Mouse (Mus musculus): ENCODE measurements around the gene Atp5h.
A peak's percentile ranks its signal among the peaks of the same experiment; 100 is the strongest.
"Not testable (repeated sequence)": the region's sequence is repeated elsewhere in the genome, so short reads cannot be mapped to it uniquely, and the experiment has no call there.

Gene Atp5h

DNA sequence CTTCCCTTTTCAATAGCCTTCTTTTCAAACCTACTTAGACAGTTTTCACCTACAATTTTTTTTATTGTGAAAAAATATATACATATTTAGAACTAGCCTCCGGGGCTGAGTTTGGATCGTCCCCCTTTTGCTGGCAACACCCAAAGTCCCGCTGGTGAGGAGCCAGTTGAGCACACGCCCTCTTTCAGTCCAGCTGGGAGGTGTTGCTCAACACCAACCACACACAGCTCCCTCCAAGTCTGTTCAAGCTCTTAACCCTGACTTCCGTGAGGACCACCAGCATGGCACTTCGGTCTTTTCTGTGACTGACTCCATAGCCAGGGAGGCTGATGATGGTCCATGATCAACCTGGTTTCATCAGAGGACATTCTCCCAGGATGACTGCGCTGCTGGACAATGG is 21.7 kb downstream of the Atp5h start:
- no peak for DNase-seq (ENCODE audit: low spot score)

GRCm38 (mm10) chr11:115393721-115394325 is 25.9 kb downstream of the Atp5h start:
- no peak for DNase-seq (ENCODE audit: low spot score)

GRCm38 (mm10) chr11:115391358-115391757 is 28.4 kb downstream of the Atp5h start:
- DNase-seq (ENCODE audit: low spot score), result no peak

- DNase-seq (ENCODE audit: low spot score), result not testable (repeated sequence)
Measured at GRCm38 (mm10) chr11:115386859-115387258, 32.9 kb downstream of the Atp5h start.

- no peak for DNase-seq (ENCODE audit: low spot score)
Measured at GRCm38 (mm10) chr11:115384587-115384986, 35.2 kb downstream of the Atp5h start.

DNA sequence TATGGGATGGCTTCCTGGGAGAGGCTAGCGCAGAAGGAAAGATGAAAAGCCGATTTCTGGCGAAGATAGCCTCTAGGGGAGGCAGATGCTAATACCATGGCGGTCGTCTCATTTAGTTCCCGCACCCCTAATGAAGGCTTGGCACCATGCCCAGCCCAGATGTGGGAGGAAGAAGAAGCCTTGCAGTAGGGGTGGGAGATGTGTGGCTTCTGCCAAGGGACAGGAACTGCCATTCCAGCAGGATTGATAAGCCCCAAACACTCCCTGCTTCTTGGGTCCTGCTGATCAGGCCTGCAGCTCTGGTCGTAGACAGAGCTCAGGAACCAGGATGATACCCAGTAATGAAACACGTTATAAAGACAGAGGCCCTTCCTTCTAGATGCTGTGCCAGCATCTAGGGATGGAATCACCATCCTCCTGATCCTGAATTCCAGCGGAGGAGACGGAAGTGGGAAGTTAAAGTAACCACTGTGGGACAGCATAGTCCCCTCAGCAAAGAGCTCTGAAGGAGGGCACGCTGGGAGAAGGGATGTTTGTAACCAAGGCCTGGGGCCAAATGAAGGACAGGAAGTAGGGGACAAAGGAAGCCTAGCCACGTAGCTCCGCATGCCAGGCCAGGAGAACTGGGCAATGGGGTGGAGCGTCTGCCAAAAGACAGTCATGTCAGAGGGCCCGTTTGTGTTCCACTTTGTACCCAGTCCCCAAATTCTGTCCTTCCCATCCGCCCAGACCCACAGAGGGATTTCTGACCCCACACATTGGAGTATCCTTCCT is 35.9 kb downstream of the Atp5h start:
- DNase-seq (ENCODE audit: low spot score), result no peak

DNA sequence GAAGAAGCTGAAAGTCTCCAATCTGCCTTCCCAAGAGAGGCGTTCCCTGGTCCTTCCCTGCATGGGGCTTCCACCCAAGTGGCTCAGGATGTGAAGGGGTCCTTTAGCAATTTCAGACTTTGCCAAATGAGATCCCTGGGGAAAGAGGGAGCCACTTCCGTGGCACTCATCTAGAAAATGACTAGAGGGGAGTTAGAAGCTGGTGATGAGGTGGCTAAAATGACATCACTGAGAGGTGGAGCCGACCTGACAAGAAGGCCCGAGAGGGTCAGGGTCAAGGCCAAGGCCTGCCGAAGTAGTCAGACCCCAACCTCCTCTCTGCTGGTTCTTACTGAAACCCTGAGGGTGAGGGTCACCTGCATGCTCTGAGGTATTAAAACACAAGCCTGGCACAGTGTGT is 36.9 kb downstream of the Atp5h start:
- DNase-seq (ENCODE audit: low spot score), result no peak

- peak; percentile 91 for DNase-seq (ENCODE audit: low spot score)
Measured at GRCm38 (mm10) chr11:115381743-115382539, 37.8 kb downstream of the Atp5h start, which contains the start of gene Cdr2l. TSS of gene Cdr2l (plus strand) at chr11:115381916.

DNA sequence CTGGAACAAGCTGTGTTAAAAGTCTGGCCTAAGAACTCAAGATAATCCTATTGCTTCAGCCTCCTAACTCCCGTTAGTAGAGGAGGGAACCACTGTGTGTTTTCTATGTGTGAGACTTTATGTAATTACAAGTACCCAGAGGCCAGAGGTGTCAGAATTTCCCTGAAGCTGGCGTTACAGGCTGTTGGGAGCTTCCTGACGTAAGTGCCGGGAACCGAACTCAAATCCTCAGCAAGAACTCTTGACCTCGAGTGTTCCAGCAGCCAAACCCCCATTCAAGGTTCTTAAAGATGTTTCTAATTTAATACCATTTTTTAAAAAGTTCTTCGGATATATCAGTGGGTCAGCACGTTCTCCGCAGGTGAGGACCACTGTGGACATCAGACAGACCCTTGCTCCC is 38.5 kb downstream of the Atp5h start:
- DNase-seq (ENCODE audit: low spot score), result no peak

DNA sequence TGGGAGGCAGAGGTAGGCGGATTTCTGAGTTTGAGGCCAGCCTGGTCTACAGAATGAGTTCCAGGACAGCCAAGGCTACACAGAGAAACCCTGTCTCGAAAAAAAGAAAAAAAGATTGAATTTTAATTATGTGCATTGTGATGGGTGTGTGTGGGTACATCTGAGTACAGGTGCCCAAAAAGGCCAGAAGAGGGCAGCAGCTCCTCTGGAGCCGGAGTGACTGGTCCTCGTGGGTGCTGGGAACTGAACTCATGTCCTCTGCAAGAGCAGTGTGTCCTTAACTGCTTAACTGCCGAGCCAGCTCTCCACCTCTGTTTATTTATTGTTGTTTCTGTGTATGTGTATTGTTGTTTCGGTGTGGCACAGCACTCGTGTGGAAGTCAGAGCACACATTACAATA is 41.9 kb downstream of the Atp5h start:
- DNase-seq (ENCODE audit: low spot score), result no peak

- no peak for DNase-seq (ENCODE audit: low spot score)
Measured at GRCm38 (mm10) chr11:115377254-115377653, 42.5 kb downstream of the Atp5h start.

- DNase-seq (ENCODE audit: low spot score), result no peak
Measured at GRCm38 (mm10) chr11:115376722-115377121, 43.0 kb downstream of the Atp5h start.

GRCm38 (mm10) chr11:115374695-115375425 is 44.9 kb downstream of the Atp5h start:
- DNase-seq (ENCODE audit: low spot score), result no peak

DNA sequence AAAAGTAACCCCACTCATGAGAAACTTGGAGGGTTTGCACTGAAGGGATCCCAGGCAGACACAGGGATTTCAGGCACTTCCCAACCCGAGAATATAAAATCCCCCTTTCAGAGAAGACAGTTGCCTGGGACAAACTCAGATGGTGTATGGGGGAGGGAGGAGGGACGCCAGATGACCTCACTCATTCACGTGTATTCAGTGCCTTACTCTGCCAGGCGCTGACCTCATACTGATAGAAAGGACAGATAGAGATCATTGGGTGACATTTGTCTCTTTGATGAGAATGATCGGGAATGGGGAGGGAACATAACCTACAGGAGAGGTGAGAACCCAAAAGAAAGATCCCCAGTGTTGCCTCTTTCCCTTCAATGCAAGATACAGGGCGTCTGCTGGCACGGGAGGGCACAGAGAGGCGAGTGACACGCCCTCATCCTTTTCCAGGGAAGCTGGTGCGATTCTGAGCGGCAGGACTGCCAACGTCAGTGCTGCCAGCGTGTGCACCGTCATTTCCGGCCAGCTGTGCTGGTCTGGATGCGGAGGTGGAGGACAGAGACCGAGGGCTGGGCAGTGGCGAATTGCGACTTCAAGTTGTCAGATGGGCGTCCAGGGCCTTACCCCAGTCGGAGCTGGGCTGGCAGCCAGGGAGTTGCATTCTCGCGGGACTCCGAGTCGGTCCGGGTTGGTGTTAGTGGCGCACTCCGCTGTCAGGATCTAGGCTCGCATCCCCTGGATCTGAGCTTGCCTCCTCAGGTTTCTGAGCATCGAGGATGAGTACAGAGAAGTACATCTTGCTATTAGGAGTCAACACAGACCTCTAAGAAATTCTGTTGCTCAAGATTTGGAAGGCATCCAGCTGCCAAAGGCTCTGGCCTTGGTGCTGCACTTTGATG is 45.7 kb downstream of the Atp5h start:
- DNase-seq (ENCODE audit: low spot score), result peak; percentile 67

DNA sequence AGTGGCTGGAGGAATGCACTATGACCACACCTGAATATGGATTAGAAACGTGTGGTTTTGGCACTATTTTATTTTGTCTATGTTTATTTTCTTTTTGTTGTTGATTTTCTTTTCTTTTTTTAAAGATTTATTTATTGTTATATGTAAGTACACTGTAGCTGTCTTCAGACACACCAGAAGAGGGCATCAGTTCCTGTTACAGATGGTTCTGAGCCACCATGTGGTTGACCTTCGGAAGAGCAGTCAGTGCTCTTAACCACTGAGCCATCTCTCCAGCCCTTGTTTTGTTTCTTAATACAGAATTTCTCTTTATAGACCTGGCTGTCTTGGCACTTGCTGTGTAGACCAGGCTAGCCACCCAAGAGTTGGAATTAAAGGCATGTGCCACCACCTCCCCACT is 47.0 kb downstream of the Atp5h start:
- no peak for DNase-seq (ENCODE audit: low spot score)

DNA sequence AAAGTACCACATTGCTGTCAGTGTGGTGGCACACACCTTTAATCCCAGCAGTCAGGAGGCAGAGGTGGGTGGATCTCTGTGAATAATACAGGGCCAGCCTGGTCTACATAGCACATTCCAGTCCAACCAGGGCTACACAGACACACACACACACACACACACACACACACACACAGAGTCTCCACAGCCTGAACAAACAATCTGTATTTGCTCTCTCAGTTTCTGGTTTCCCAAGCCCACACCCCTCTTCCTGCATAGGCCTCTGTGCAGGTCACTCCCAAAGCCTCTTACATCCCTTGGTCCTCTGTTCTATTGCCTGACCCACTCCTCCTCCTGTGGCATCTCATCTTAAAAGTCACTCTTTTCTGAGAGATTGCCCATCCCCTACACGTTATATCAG is 47.7 kb downstream of the Atp5h start:
- DNase-seq (ENCODE audit: low spot score), result no peak

DNA sequence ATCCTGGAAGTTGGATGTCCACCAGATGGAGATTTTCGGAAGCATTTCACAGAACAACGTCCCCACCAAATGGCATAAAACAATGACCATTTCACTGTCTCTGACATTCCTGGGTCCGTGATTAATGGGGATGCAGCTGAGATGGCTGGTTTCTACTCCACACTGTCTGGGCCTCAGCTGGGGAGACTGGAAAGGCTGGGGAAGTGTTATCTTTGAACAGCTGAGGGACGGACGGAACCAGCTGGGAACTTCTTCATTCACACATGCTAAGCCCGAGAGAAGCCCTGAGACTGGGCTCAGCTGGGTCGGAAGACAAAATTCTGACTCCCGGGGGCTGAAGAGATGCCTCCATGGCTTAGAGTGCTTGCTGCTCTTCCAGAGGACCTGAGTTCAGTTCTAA is 48.4 kb downstream of the Atp5h start:
- no peak for DNase-seq (ENCODE audit: low spot score)

- DNase-seq (ENCODE audit: low spot score), result no peak
Measured at GRCm38 (mm10) chr11:115370368-115370767, 49.4 kb downstream of the Atp5h start.

DNA sequence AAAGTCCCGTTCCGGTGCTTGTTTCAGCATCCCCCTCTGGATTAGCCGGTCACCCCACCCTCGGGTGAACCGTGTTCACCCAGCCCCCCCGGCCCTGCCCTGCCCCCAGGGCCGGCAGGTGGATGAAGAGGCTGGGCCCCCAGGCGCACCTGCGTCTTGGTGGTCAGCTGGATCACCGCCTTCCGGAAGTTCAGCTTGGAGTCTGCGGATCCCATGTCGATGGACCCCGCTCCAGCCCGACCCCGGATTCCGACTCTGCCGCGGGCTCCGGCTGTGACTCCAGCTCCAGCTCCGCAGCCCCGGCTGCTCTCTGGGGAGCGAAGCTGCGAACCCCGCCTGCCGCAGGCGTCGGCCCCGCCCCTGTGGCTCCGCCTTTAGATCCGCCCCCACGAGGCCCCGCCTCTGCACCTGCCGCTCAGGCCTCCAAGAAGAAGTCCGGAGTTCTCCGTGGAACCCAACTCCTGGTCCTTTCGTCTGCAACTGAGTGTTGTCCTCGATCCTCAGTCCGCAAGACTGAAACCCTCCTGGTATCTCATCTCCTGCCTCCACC is 52.3 kb downstream of the Atp5h start, which contains the start of gene Hid1:
TSS of gene Hid1 (minus strand) at position 362 of the 550 bp plus-strand sequence.
- peak; percentile 84 for DNase-seq (ENCODE audit: low spot score)

GRCm38 (mm10) chr11:115366706-115367394 is 52.9 kb downstream of the Atp5h start:
- no peak for DNase-seq (ENCODE audit: low spot score)
